Mouse (Mus musculus) lung, embryonic 14.5 days (tissue): ENCODE results near the gene Edar. TPM values are rescaled to one million over a fixed set of nuclear protein-coding genes. Genes with fewer than 3 reads are reported as not detected.
"Not testable (repeated sequence)": the region's sequence is repeated elsewhere in the genome, so short reads cannot be mapped to it uniquely, and the experiment has no call there.

Experiments
- ATAC-seq: fragments of 200-750 bp; cut with Nextera tagmentation; 2 replicates; pipeline ENCODE4 v1.8.0; 2017; ENCODE audit warnings: mild to moderate bottlenecking, moderate TSS enrichment, moderate library complexity; ENCODE audit not compliant: insufficient read depth
- DNase-seq: peaks from one replicate; pipeline ENCODE4 v3.0.0-alpha.2; 2015
- H3K27ac ChIP-seq: fragments of 300-500 bp; sonication (generic); 2 replicates; pipeline ENCODE4 v1.5.1; 2014; ENCODE audit warnings: low read depth, mild to moderate bottlenecking, moderate library complexity
- H3K27me3 ChIP-seq: fragments of 300-500 bp; sonication (generic); 2 replicates; pipeline ENCODE4 v1.6.1; 2014; ENCODE audit warnings: low read length, control low read depth; ENCODE audit not compliant: insufficient read depth
- H3K36me3 ChIP-seq: fragments of 300-500 bp; sonication (generic); 2 replicates; pipeline ENCODE4 v1.6.1; 2014; ENCODE audit warnings: control low read depth; ENCODE audit not compliant: insufficient read depth
- H3K4me1 ChIP-seq: fragments of 300-500 bp; sonication (generic); 2 replicates; pipeline ENCODE4 v1.6.1; 2014; ENCODE audit warnings: antibody characterized with exemption, control low read depth; ENCODE audit not compliant: insufficient read depth
- H3K4me2 ChIP-seq: fragments of 300-500 bp; sonication (generic); 2 replicates; pipeline ENCODE4 v1.6.1; 2014; ENCODE audit warnings: mild to moderate bottlenecking
- H3K4me3 ChIP-seq: fragments of 300-500 bp; sonication (generic); 2 replicates; pipeline ENCODE4 v1.5.1; 2014; ENCODE audit warnings: low read depth, low read length
- H3K9ac ChIP-seq: fragments of 300-500 bp; sonication (generic); 2 replicates; pipeline ENCODE4 v1.6.1; 2014
- H3K9me3 ChIP-seq: fragments of 300-500 bp; sonication (generic); 2 replicates; pipeline ENCODE4 v1.6.1; 2016; ENCODE audit warnings: low read depth, low read length, control low read depth
- CTCF ChIP-seq: IDR thresholded peaks from 2 replicates; pipeline ENCODE4 v1.5.1; 2016; ENCODE audit warnings: antibody characterized with exemption, low read depth
- WGBS: fragments of 180-500 bp; shearing (Covaris S2); extraction: QIAGEN DNeasy Blood & Tissue Kit; methylation state at CpG from one replicate; pipeline ENCODE4 v1.1.7; 2014; 5-methylcytosine and 5-hydroxymethylcytosine counted together
- polyA plus RNA-seq: library from polyadenylated mRNA; unstranded; fragments of >200 nt; fragmentation: Nextera tagmentation; extraction: Ambion mirVana; gene quantifications from 2 replicates; pipeline ENCODE4 v1.2.1, GENCODE M21; 2014

Gene Edar
- 0.36 and 0.51 TPM in 2 replicates for polyA plus RNA-seq

DNA sequence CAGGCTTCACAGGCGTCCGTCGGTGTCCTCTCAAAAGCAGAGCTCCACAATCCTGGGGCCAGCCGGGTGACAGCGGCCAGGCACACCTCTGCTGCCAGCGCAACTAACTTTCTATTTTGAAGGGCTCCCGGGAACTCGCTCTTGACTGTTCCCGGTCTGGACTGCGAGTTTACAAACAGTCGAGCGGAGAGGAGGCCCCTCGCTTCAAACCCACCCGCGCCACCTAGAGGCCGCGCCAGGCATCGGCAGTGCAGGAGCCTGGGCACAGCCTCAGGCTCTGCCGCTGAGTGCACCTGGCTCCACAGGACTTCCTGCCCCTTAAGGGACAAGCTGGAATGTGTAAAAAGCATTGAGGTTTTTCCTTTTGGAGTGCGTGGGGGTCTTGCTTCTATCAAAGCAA, at the start of gene Edar:
TSS of gene Edar (minus strand) at position 122 of the 400 bp plus-strand sequence.
- ATAC-seq (peak; percentile 89), DNase-seq (peak; percentile 92)
- Histone ChIP-seq H3K4me2 (peak within 1 kb of the TSS; percentile 64), H3K4me3 (peak within 1 kb of the TSS; percentile 32), H3K36me3 (no peaks in the 10 kb centered on the region), H3K27me3 (no peaks in the 10 kb centered on the region), H3K9me3 (no peaks in the 10 kb centered on the region), H3K9ac (peak within 1 kb of the TSS; percentile 44), H3K27ac (no peak within 1 kb of the TSS), H3K4me1 (no peaks in the 10 kb centered on the region; the same call in 1 of the 2 replicates)
- TF ChIP-seq CTCF, result peak; percentile 98
- 1% methylated on average over 20 of the region's 20 CpGs for WGBS

DNA sequence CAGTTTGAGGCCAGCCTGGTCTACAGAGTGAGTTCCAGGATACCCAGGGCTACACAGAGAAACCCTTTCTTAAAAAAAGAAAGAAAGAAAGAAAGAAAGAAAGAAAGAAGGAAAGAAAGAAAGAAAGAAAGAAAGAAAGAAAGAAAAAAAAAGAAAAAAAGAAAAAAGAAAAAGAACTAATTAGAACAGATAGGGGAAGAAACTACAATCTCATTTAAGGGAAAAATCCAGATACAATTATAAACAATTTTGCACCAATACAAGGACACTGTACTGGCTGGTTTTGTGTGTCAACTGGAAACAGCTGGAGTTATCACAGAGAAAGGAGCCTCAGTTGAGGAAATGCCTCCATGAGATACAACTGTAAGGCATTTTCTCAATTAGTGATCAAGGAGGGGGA, 42.7 kb upstream of the Edar start, which contains the start of gene Gm17542:
TSS of gene Gm17542 (minus strand) at position 101 of the 400 bp plus-strand sequence.
- H3K27ac ChIP-seq, H3K36me3 ChIP-seq, H3K27me3 ChIP-seq, DNase-seq, H3K4me3 ChIP-seq, H3K9ac ChIP-seq, ATAC-seq, H3K4me1 ChIP-seq, H3K9me3 ChIP-seq, H3K4me2 ChIP-seq: not testable (repeated sequence)

DNA sequence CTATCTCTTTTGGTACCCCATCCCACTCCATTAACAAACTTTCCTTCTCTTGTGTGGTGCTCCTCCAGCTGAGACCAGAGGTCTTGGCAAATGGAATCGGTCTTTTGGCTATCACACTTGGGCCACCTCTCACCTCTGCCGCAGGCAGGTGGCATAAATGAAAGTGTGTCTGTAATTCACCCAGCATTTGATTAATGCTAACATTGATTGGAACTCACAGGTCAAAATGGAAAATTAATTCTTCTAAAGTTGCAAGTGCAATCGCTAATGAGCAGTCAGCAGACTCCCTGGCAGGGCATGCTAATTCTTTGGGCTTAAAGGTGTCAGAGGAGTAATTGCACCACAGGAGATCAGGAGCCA, 39.3 kb upstream of the Edar start:
- Histone ChIP-seq H3K4me1 (0 out of 2 replicates have a peak, but pooled peaks cover 7% of the 10 kb centered on the region), H3K27me3 (no peaks in the 10 kb centered on the region), H3K4me3 (peak overlapping the region; percentile 21), H3K27ac (no peak overlapping the region), H3K36me3 (no peaks in the 10 kb centered on the region), H3K9me3 (no peaks in the 10 kb centered on the region), H3K4me2 (peak overlapping the region; percentile 50), H3K9ac (no peak overlapping the region)
- 52% methylated on average over 3 of the region's 3 CpGs for WGBS
- TF ChIP-seq CTCF, result no peak
- ATAC-seq (no peak), DNase-seq (no peak)

GRCm38 (mm10) chr10:58713855-58714788, 38.7 kb upstream of the Edar start:
- DNase-seq (peak; percentile 65), ATAC-seq (peak; percentile 81; the same call in 1 of the 2 replicates)
- Histone ChIP-seq H3K4me3 (peak overlapping the region; percentile 21), H3K9ac (peak overlapping the region; percentile 23), H3K4me1 (0 out of 2 replicates have a peak, but pooled peaks cover 7% of the 10 kb centered on the region), H3K4me2 (peak overlapping the region; percentile 50), H3K36me3 (no peaks in the 10 kb centered on the region), H3K27me3 (no peaks in the 10 kb centered on the region), H3K9me3 (no peaks in the 10 kb centered on the region), H3K27ac (no peak overlapping the region; the same call in 1 of the 2 replicates)
- no peak for TF ChIP-seq CTCF
- 15% methylated on average over 24 of the region's 24 CpGs for WGBS

- no peak for TF ChIP-seq CTCF
- Histone ChIP-seq H3K27ac (no peak overlapping the region), H3K9me3 (no peaks in the 10 kb centered on the region), H3K4me2 (no peak overlapping the region), H3K27me3 (no peaks in the 10 kb centered on the region), H3K9ac (no peak overlapping the region), H3K4me1 (0 out of 2 replicates have a peak, but pooled peaks cover 7% of the 10 kb centered on the region), H3K4me3 (no peak overlapping the region), H3K36me3 (no peaks in the 10 kb centered on the region)
- ATAC-seq (no peak), DNase-seq (no peak)
- 88% methylated on average over 7 of the region's 7 CpGs for WGBS
Observed at GRCm38 (mm10) chr10:58713225-58713624, 37.8 kb upstream of the Edar start.

- Histone ChIP-seq H3K4me1 (0 out of 2 replicates have a peak, but pooled peaks cover 6% of the 10 kb centered on the region), H3K36me3 (no peaks in the 10 kb centered on the region), H3K27ac (no peak overlapping the region), H3K9me3 (no peaks in the 10 kb centered on the region), H3K4me3 (no peak overlapping the region), H3K27me3 (no peaks in the 10 kb centered on the region), H3K9ac (no peak overlapping the region), H3K4me2 (no peak overlapping the region)
- DNase-seq, result no peak
- 91% methylated on average over 4 of the region's 4 CpGs for WGBS
- ATAC-seq, result no peak
- no peak for TF ChIP-seq CTCF
Observed at GRCm38 (mm10) chr10:58709021-58709420, 33.6 kb upstream of the Edar start.

DNA sequence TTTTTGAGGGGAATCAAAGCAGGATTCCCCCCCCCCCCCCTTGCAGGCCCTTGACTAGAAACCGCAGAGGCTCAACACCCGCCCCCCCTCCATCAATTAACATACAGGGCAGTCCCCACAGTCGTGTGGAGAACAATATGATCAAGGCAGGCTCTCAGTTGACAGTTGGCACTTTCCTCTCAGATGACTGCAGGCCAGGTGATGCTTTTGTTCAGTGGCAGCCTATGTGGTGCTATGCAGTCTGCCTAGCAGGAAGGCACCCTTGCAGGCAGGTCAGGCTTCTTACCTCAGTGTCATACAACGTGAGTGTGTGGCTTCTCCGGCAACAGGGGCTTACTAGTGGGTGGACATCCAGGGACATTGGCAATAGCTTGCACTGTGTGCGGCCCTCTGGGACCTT, 25.1 kb upstream of the Edar start:
- Histone ChIP-seq H3K9ac (no peak overlapping the region), H3K4me1 (no peaks in the 10 kb centered on the region), H3K27ac (no peak overlapping the region), H3K36me3 (no peaks in the 10 kb centered on the region), H3K9me3 (no peaks in the 10 kb centered on the region), H3K4me3 (no peak overlapping the region), H3K27me3 (no peaks in the 10 kb centered on the region), H3K4me2 (no peak overlapping the region)
- 37% methylated on average over 6 of the region's 6 CpGs for WGBS
- DNase-seq (no peak), ATAC-seq (no peak)
- TF ChIP-seq CTCF, result no peak
